Mouse (Mus musculus) gastrocnemius, adult 2 months (tissue): ENCODE results near the gene Arfip1. TPM values are rescaled to one million over a fixed set of nuclear protein-coding genes. Genes with fewer than 3 reads are reported as not detected.
A peak's percentile ranks its signal among the peaks of the same experiment; 100 is the strongest.

Experiments used
- DNase-seq: peaks from one replicate; pipeline ENCODE4 v3.0.0; 2022
- H3K27ac ChIP-seq: fragments of 200-600 bp; 2 replicates; pipeline ENCODE4 v1.8.1; 2022; ENCODE audit warnings: mild to moderate bottlenecking
- H3K4me3 ChIP-seq: fragments of 200-600 bp; 2 replicates; pipeline ENCODE4 v1.8.1; 2022; ENCODE audit warnings: mild to moderate bottlenecking, moderate library complexity
- CTCF ChIP-seq: fragments of 200-600 bp; IDR thresholded peaks from 2 replicates; pipeline ENCODE4 v1.8.1; 2022; ENCODE audit warnings: antibody characterized with exemption, mild to moderate bottlenecking, moderate library complexity
- intact Hi-C: fragments of 180-260 bp; cut with DNase I; formaldehyde crosslinking; loops from one replicate; pipeline ENCODE4 v1.15.1; 2025
- total RNA-seq, 2 experiments: library from RNA; stranded (reverse); gene quantifications; 2 replicates each; pipeline ENCODE4 v1.2.3; 2021

The Arfip1 gene
- total RNA-seq, 2 experiments from 2014 or later, result 9.2 to 11.2 TPM

- no peak for DNase-seq
- no peak for TF ChIP-seq CTCF
- intact Hi-C loops, result no loop called here
Measured at GRCm38 (mm10) chr3:84502101-84502500, 80.3 kb downstream of the Arfip1 start.

GRCm38 (mm10) chr3:84500491-84500890, 81.9 kb downstream of the Arfip1 start:
- intact Hi-C loops, result no loop called here
- no peak overlapping the region for H3K27ac ChIP-seq
- TF ChIP-seq CTCF, result no peak
- no peak overlapping the region for H3K4me3 ChIP-seq
- DNase-seq, result no peak

More at GRCm38 (mm10) chr3:84502101-84502500, 80.3 kb downstream of the Arfip1 start:
- Histone ChIP-seq H3K27ac (no peak overlapping the region), H3K4me3 (no peak overlapping the region)

GRCm38 (mm10) chr3:84497718-84498117, 84.7 kb downstream of the Arfip1 start:
- TF ChIP-seq CTCF, result no peak
- intact Hi-C loops, result no loop called here

GRCm38 (mm10) chr3:84492657-84493056, 89.8 kb downstream of the Arfip1 start:
- no peak for DNase-seq
- Histone ChIP-seq H3K27ac (no peak overlapping the region), H3K4me3 (no peak overlapping the region)
- no peak for TF ChIP-seq CTCF
- intact Hi-C loops, result no loop called here

More at GRCm38 (mm10) chr3:84497718-84498117, 84.7 kb downstream of the Arfip1 start:
- H3K27ac ChIP-seq, result no peak overlapping the region
- H3K4me3 ChIP-seq, result no peak overlapping the region
- no peak for DNase-seq

- H3K27ac ChIP-seq, result no peak overlapping the region
- intact Hi-C loops, result no loop called here
- TF ChIP-seq CTCF, result no peak
- no peak for DNase-seq
- no peak overlapping the region for H3K4me3 ChIP-seq
Measured at GRCm38 (mm10) chr3:84492148-84492547, 90.3 kb downstream of the Arfip1 start.

GRCm38 (mm10) chr3:84488716-84489115, 93.7 kb downstream of the Arfip1 start:
- no peak overlapping the region for H3K27ac ChIP-seq
- H3K4me3 ChIP-seq, result no peak overlapping the region
- intact Hi-C loops, result no loop called here
- DNase-seq, result no peak
- TF ChIP-seq CTCF, result no peak

GRCm38 (mm10) chr3:84484891-84485290, 97.5 kb downstream of the Arfip1 start:
- intact Hi-C loops, result no loop called here
- DNase-seq, result no peak
- TF ChIP-seq CTCF, result no peak
- Histone ChIP-seq H3K27ac (no peak overlapping the region), H3K4me3 (no peak overlapping the region)

GRCm38 (mm10) chr3:84484333-84484732, 98.1 kb downstream of the Arfip1 start:
- intact Hi-C loops, result no loop called here
- no peak for TF ChIP-seq CTCF
- no peak overlapping the region for H3K4me3 ChIP-seq
- DNase-seq, result no peak
- H3K27ac ChIP-seq, result no peak overlapping the region

- intact Hi-C loops, result no loop called here
- no peak for DNase-seq
- Histone ChIP-seq H3K4me3 (no peak overlapping the region), H3K27ac (no peak overlapping the region)
- TF ChIP-seq CTCF, result no peak
Measured at GRCm38 (mm10) chr3:84482121-84482520, 100.3 kb downstream of the Arfip1 start.

GRCm38 (mm10) chr3:84481104-84481503, 101.3 kb downstream of the Arfip1 start:
- Histone ChIP-seq H3K4me3 (peak overlapping the region; percentile 84), H3K27ac (no peak overlapping the region)
- intact Hi-C loops, result no loop called here
- peak; percentile 49 for TF ChIP-seq CTCF
- DNase-seq, result peak; percentile 42

GRCm38 (mm10) chr3:84480006-84480897, 102.2 kb downstream of the Arfip1 start, which contains the start of gene Fhdc1:
TSS of gene Fhdc1 (minus strand) at chr3:84480429.
- peak; percentile 46 for DNase-seq
- Histone ChIP-seq H3K4me3 (peak within 1 kb of the TSS; percentile 84), H3K27ac (no peak within 1 kb of the TSS)
- no peak for TF ChIP-seq CTCF
- intact Hi-C loops, result no loop called here

GRCm38 (mm10) chr3:84479293-84480005, 103.0 kb downstream of the Arfip1 start:
- peak overlapping the region; percentile 84 for H3K4me3 ChIP-seq
- intact Hi-C loops, result no loop called here
- no peak overlapping the region for H3K27ac ChIP-seq
- no peak for TF ChIP-seq CTCF
- peak; percentile 68 for DNase-seq

- no peak for TF ChIP-seq CTCF
- H3K4me3 ChIP-seq, result peak overlapping the region; percentile 84
- DNase-seq, result no peak
- intact Hi-C loops, result no loop called here
- H3K27ac ChIP-seq, result no peak overlapping the region
Measured at GRCm38 (mm10) chr3:84478896-84479292, 103.5 kb downstream of the Arfip1 start.
